Mouse (Mus musculus) left cerebral cortex, adult 9 months (tissue): ENCODE data around the gene Naaa.

Source experiments
- DNase-seq, 2 experiments: peaks; one replicate each; pipeline ENCODE4 v3.0.0; 2022; ENCODE audit warnings: low spot score in 2 of 2

Gene Naaa

GRCm38 (mm10) chr5:92215308-92215707, 62.7 kb downstream of the Naaa start, which contains the start of gene U90926:
Gene U90926, minus strand, starts transcription at chr5:92215408.
- DNase-seq = no peak

- DNase-seq = no peak
These were observed 65.7 kb downstream of the Naaa start for GRCm38 (mm10) chr5:92212231-92212630.

GRCm38 (mm10) chr5:92210205-92210604, 67.8 kb downstream of the Naaa start:
- DNase-seq = no peak
